Mouse (Mus musculus): ENCODE data around the gene Spata25.
"Not testable (repeated sequence)": the region's sequence is repeated elsewhere in the genome, so short reads cannot be mapped to it uniquely, and the experiment has no call there.

Gene Spata25

DNA sequence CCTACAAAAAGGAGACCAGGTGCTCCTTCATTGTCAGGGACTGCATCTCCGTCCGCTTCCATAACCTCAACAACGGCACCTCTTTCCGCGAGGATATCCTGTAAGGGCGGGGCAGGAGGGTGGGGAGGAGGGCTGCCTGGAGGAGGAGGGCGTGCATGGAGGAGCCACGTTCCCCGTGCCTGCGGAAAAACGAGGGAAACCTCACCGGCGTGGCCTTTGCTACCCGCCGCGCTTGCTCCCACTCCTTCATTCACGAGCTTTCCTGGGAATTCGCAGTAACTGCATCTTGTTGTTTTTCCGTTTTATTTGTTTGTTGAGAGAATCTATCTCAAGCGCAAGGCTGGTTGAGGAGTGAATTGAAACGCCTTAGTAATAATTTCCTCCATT, 23.0 kb downstream of the Spata25 start:
- in situ Hi-C loops (cut with MboI, MseI), result no loop called here

DNA sequence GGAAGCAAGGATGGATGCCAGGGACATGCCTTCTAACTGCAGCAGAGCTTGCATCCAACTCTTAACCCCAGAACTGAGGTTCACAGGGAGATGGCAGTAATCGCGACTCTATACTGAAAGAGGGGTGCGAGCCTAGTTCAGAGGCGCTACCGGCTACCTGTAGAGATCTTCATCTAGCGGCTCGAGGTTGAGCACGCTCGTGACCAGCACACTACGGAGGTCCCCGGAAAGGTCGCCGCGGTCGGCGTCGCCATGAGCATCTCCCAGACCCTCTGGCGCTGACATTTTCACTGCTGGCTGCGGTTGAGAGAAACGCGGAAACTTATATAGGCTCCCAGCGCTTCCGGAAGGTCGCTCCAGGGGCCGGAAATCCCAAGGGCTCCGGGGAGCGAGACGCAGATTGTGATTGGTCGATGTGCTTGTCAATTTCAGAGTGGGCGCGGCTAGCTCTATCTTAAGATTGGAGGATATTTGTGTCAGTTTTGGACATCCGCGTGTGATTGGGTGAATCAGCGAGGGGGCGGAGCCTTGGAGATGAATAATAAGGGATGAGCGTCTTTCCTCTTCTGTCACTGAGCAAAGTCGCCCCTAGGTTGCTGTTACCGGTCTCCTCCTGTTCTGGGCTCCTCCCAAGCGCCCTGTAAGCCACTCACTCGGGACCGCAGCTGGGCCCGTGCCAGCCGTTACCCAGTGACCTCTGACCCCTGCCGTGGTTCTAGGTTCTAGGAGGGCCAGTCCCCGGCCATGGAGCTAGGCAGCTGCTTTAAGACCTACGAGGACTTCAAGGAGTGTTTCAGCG, 23.6 kb downstream of the Spata25 start, which contains the start of the genes Acot8 and Zswim3:
TSS of gene Acot8 (minus strand) at position 350 of the 799 bp plus-strand sequence.
TSS of gene Zswim3 (plus strand) at position 566 of the 799 bp plus-strand sequence.
- in situ Hi-C loops (cut with MboI, MseI), result no loop called here

DNA sequence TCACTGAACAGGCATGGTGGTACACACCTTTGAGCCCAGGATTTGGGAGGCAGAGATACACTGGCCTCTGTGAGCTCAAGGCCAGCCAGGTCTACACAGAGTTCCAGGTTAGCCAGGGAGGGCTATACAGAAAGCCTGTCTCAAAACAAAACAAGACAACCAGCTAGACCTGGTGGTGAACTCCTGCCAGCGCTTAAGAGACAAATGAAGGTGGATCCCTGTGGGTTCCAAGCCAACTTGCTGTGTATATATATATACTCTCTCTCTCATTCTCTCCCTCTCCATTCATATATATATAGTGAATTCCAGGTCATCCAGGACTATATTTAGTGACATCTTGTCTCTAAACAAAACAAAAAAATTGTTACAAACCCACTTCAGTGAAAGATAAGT, 24.4 kb downstream of the Spata25 start:
- in situ Hi-C loops (cut with MboI, MseI), result no loop called here

DNA sequence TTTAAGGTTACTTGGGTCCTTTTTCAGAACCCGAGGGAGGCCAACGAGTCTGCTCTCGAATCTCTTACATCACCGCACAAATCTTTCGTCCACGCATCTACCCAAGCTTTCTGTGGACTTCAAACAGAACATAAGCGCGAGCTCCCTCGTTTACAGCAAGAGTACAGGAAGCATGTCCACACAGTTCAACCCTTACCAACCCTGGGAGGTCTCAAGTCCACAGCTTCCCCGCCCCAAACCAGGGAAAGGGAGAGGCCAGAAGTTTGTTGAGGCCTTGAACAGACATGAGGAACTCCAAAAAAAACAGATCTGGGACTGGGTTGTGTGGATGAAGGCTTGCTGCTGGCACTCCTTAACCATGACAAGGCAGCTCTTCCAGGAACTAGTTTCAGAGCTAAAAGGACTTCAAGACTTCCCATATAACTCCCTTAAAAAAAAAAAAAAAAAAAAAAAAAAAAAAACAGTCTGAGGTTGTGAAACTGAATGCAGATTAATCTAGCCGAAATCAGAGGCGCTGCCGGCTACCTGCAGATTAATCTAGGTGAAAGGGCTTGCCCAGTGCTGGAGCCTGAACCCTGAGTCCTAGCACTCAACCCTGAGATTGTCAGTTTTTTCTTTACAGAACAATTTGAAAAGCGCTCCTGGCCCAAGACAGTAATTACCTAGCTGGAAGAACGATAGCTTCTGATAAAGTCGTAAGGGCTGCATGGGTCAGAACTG, 25.0 kb downstream of the Spata25 start:
- in situ Hi-C loops (cut with MboI, MseI), result no loop called here

DNA sequence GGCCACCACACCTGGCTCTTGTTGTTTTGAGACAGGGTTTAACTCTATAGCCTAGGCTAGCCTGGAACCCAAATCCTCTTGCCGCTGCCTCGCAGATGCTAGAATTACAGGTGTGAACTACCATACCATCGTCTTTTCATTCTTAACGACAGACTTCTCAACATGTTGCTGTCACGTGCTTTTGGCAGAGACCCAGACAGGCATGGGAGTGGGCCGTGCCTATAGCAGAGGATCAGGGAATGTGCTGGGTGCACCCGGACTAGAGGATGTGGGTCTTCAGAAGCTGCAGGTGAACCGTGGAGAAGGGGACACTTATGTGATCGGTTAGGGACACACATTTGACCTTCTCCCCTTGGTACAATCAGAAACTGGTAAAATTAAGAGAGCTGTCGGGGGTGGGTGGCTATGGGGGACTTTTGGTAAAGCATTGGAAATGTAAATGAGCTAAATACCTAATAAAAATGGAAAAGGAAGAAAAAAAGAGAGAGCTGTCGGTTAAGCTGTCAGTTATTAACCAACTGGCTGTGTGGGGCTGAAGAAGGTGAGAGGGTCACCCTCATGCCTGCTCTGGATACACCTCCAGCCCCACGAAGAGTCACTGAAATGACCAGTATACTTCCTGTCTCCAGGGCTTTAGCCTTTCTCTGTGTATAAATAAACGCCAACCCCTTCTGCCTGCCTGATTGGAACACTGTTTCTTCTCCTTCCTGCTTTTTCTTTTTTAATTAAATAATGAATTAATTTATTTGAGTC, 27.9 kb downstream of the Spata25 start:
- in situ Hi-C loops (cut with MboI, MseI), result no loop called here

- in situ Hi-C loops (cut with MboI, MseI), result not testable (repeated sequence)
Observed at GRCm38 (mm10) chr2:164798554-164798953, 29.8 kb downstream of the Spata25 start.

DNA sequence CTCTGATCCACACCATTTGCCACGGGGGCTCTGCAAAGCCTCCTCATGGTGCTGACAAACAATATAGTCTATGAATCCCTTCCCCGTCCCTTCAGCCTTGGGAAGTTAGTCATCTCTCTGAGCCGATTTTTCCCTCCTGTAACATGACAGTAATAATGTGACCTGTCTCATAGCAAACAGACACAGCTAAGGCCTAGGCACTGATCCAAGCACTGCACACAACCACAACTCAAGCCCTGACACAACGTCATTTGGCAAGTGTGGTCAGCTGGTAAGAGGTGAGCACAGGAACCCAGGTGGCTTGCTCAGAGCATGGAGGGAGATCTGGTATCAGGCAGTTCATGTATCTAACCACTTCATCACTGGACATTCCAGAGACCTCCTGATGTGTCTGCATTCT, 32.5 kb downstream of the Spata25 start:
- in situ Hi-C loops (cut with MboI, MseI), result no loop called here

- in situ Hi-C loops (cut with MboI, MseI), result no loop called here
Observed at GRCm38 (mm10) chr2:164794293-164794692, 34.0 kb downstream of the Spata25 start.

- in situ Hi-C loops (cut with MboI, MseI), result no loop called here
Observed at GRCm38 (mm10) chr2:164793772-164794171, 34.6 kb downstream of the Spata25 start.

DNA sequence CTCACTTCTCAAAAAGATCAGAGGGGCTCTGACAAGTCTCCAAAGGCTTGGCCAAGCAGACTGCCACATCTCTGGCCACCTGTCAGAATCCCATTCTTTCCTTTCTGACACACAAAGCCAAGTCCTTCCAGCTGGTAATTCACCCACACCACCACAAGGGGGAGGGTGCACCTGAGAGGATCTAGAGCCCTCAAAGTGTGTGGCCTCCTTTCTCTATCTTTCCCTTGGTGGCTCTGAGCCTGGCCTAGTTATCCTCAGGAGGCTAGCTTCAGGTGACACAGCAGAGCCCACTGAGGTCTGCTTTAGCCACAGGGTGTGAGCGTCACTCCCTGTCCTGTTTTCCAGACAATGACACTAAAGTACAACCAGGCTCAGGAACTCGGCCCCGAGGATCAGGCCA, 35.1 kb downstream of the Spata25 start:
- in situ Hi-C loops (cut with MboI, MseI), result no loop called here

- in situ Hi-C loops (cut with MboI, MseI), result no loop called here
Observed at GRCm38 (mm10) chr2:164792400-164793190, 35.7 kb downstream of the Spata25 start.

DNA sequence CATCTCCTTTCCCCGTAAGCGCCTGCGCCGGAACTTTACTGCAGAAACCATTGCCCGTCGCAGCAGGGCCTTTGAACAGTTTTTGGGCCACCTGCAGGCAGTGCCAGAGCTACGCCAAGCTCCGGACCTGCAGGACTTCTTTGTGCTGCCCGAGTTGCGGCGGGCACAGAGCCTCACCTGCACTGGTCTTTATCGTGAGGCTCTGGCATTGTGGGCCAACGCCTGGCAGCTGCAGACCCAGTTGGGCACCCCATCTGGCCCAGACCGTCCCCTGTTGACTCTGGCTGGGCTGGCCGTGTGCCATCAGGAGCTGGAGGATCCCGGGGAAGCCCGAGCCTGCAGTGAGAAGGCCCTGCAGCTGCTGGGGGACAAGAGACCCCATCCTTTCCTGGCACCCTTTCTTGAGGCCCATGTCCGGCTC, 36.5 kb downstream of the Spata25 start:
- in situ Hi-C loops (cut with MboI, MseI), result no loop called here

DNA sequence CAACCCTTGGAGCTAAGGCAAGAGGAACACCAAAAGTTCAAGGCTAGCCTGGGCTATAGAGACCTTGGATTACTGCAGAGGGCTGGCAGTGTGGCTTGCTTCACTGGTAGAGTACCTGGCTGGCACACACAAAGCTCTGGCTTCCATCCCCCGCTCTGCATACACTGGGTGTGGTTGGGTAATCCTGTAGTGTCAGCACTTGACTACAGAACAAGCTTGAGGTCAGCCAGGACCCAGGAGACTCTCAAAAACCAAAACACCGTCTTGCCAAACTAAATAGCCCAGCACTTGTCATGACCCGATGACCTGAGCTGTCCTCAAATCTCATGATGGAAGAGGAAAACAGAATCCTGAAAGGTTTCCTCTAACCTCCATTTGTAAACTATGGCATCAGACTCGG, 37.9 kb downstream of the Spata25 start:
- in situ Hi-C loops (cut with MboI, MseI), result no loop called here

GRCm38 (mm10) chr2:164788411-164788810, 39.9 kb downstream of the Spata25 start:
- in situ Hi-C loops (cut with MboI, MseI), result no loop called here

DNA sequence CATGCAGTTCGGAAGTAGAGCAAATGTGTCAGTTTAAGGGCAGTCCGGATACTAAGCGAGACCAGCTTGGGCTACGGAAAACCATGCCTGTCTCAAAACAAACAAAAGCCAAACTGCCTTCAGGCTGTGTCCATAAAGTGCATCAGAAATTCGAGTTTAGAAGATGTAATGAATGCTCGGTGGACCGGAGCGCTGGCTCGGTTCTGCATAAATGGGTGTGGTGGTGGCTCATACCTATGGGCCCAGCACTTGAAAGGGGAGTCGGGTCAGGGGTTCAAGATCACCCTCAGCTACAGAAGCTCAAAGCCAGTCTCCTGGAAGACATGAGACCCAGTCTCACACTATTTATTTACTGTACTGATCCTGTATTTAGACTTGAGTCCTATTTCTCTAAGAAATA, 40.6 kb downstream of the Spata25 start:
- in situ Hi-C loops (cut with MboI, MseI), result no loop called here

DNA sequence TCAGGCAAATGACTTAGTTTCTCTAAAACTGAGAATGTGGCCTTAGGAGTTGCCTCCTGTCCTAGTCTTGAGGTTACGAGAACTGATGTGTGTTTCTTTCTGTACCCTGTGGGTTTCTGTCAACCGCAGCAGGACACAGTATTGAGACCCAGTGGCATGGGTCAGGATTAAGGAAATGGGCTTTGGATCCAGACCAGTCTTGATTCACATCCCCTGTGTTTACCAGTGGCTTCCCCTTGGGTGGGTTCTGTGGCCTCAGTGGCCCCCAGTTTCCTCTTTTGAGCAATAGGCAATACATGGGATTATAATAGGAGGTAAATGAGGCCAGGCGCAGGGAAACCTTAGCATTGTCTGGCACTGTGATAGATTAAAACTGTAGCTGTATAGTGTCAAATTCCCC, 41.3 kb downstream of the Spata25 start:
- in situ Hi-C loops (cut with MboI, MseI), result no loop called here

- in situ Hi-C loops (cut with MboI, MseI), result no loop called here
Observed at GRCm38 (mm10) chr2:164786388-164786885, 41.9 kb downstream of the Spata25 start.

DNA sequence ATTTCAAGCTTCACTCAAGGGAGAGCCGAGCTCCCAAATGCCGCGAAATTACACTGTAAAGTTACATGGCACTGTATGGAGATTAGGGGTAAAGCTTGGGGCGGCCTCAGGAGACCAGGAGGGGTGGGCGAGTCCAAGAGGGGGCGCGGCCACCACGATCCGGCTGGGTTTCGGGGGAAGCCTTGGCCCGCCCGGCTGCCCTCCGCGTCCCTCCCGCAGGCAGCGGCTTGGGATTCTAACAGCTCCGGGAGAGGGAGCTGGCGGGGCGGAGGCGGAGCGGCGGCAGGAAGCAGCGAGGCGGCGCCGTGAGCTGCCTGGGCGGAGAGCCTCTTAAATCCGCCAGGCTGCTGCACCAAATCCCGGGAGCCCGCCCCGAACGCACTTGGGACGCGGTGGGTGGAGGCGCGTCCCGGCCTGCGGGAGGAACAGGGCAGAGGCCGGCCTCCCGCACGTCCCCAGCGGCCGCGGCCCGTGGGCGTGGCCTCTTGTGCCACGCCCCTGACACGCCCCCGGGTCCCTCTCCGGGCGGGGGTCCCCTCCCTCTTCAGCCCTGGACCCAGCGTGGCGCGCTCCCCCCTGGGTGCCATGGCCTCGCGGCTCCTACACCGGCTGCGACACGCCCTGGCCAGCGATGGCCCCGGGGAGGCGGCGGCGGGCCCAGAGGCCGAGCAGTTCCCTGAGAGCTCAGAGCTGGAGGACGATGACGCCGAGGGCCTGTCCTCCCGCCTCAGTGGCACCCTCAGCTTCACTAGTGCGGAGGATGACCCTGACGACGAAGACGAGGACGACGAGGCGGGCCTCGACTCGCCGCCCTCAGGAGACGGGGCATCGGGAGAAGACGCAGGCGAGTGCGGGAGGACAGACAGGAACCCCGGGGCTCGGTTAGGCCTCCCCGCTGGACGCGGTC, 42.6 kb downstream of the Spata25 start, which contains the start of gene Snx21:
TSS of gene Snx21 (plus strand) at position 343 of the 907 bp plus-strand sequence.
- in situ Hi-C loops (cut with MboI, MseI), result no loop called here

- in situ Hi-C loops (cut with MboI, MseI), result no loop called here
Observed at GRCm38 (mm10) chr2:164784869-164785420, 43.4 kb downstream of the Spata25 start.

All from regulatory T cell (primary cell).